Mouse (Mus musculus) bone marrow macrophage, adult 2 months (primary cell): ENCODE measurements at regions not wholly inside any gene's neighbourhood (a gene's known extent, or its start where the extent isn't known, plus 50 kb on each side); places are given as distances from the start of the nearest gene placed in this dataset.

Experiments used
- CTCF ChIP-seq: IDR thresholded peaks from 2 replicates; pipeline ENCODE4 v1.5.1; 2012; ENCODE audit warnings: low read depth, mild to moderate bottlenecking, low read length, moderate library complexity
- POLR2A ChIP-seq: IDR thresholded peaks from 2 replicates; pipeline ENCODE4 v1.6.1; 2012; ENCODE audit warnings: mild to moderate bottlenecking, low read depth, low read length, borderline replicate concordance

DNA sequence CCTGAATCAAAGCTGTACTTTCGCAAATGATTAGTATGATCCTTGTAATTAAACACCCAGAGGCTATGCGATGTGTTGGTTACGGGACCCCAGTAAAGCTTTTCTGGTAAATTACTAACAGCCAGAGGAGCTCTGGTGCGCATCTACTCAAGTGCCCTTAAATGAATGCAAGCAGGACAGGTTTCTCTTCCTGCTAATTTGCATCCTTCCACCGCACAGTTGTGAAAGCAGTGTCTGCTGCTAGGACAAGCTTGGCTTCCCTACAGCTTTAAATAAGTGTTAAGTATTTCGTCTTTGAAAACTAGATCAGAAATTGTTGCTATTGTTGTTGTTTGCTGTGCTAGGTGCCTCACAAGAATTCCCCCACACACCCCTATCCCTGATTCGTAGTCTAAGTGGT, 62.4 kb upstream of the Supt20 start:
- TF ChIP-seq CTCF (no peak), POLR2A (no peak)
